Mouse (Mus musculus) forebrain, embryonic 15.5 days (tissue): ENCODE measurements around the gene Peak1. TPM values are rescaled to one million over a fixed set of nuclear protein-coding genes. Genes with fewer than 3 reads are reported as not detected.

Experiments
- ATAC-seq: fragments of 200-750 bp; cut with Nextera tagmentation; replicated peaks from 2 replicates; pipeline ENCODE4 v1.8.0; 2017; ENCODE audit warnings: mild to moderate bottlenecking, moderate TSS enrichment, moderate library complexity
- H3K27ac ChIP-seq: fragments of 300-500 bp; sonication (generic); replicated peaks from 2 replicates; pipeline ENCODE4 v1.5.1; 2015; ENCODE audit warnings: mild to moderate bottlenecking, inconsistent platforms
- H3K27me3 ChIP-seq: fragments of 300-500 bp; sonication (generic); 2 replicates; pipeline ENCODE4 v1.6.1; 2015; ENCODE audit warnings: inconsistent platforms
- H3K36me3 ChIP-seq: fragments of 300-500 bp; sonication (generic); 2 replicates; pipeline ENCODE4 v1.6.1; 2015; ENCODE audit warnings: mild to moderate bottlenecking, inconsistent platforms
- H3K4me1 ChIP-seq: fragments of 300-500 bp; sonication (generic); 2 replicates; pipeline ENCODE4 v1.6.1; 2015; ENCODE audit warnings: inconsistent platforms
- H3K4me2 ChIP-seq: fragments of 300-500 bp; sonication (generic); replicated peaks from 2 replicates; pipeline ENCODE4 v1.6.1; 2015; ENCODE audit warnings: mild to moderate bottlenecking, inconsistent platforms
- H3K4me3 ChIP-seq: fragments of 300-500 bp; sonication (generic); 2 replicates; pipeline ENCODE4 v1.5.1; 2015; ENCODE audit warnings: mild to moderate bottlenecking, inconsistent platforms
- H3K9ac ChIP-seq: fragments of 300-500 bp; sonication (generic); replicated peaks from 2 replicates; pipeline ENCODE4 v1.6.1; 2015; ENCODE audit warnings: mild to moderate bottlenecking, inconsistent platforms
- H3K9me3 ChIP-seq: fragments of 300-500 bp; sonication (generic); 2 replicates; pipeline ENCODE4 v1.6.1; 2016; ENCODE audit warnings: inconsistent platforms
- WGBS: fragments of 180-500 bp; shearing (Covaris S2); methylation state at CpG from one replicate; pipeline ENCODE4 v1.1.7; 2015; ENCODE audit warnings: mixed read lengths; 5-methylcytosine and 5-hydroxymethylcytosine counted together
- polyA plus RNA-seq: library from polyadenylated mRNA; unstranded; fragments of >200 nt; fragmentation: Nextera tagmentation; extraction: Ambion mirVana; gene quantifications from 2 replicates; pipeline ENCODE4 v1.2.1, GENCODE M21; 2015

Peak1 gene
- polyA plus RNA-seq, 1 experiment from 2014 or later = 4.6 TPM

DNA sequence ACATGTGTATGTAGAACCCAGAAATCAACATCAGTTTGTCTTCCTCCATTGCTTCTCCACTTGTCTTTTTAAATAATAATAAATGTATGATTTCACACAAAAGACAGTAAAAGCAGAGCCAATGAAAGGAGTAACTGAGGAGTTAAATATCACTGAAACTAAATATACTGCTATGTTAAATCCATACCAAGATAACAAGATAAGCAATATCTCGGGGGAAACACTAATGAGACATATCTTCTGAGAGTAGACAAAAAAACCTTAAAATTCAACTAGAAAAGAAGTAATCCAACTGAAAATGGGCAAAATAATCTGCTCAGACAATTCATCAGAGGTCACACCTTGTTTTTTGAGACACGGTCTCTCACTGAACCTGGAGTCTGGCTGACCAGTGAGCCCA, 7.9 kb downstream of the Peak1 start:
- Histone ChIP-seq H3K9ac (no peak overlapping the region), H3K4me2 (no peak overlapping the region), H3K4me1 (no peaks in the 10 kb centered on the region), H3K27me3 (no peaks in the 10 kb centered on the region), H3K36me3 (no peaks in the 10 kb centered on the region), H3K9me3 (no peaks in the 10 kb centered on the region), H3K4me3 (no peak overlapping the region), H3K27ac (no peak overlapping the region)
- no peak for ATAC-seq
- 93% methylated on average over 2 of the region's 2 CpGs for WGBS

DNA sequence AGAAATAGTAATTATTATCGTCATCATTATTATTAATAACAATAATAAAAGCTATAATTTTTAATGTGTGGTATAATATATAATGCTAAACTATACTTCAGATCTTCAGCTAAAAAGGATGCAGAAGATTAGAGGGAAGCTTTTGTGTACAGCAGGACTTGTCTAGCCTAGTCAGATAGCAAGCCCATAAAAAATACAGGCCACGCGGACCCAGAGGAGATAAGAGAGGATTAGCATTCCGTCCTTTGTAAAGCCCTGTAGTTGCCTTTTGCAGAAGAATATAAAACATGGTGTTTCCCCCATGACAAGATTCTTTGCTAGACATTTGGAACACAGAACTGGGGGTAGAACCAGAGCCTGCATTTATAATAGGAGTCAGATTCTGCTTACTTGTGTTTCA, 13.2 kb downstream of the Peak1 start:
- WGBS = 69% methylated on average over 4 of the region's 4 CpGs

DNA sequence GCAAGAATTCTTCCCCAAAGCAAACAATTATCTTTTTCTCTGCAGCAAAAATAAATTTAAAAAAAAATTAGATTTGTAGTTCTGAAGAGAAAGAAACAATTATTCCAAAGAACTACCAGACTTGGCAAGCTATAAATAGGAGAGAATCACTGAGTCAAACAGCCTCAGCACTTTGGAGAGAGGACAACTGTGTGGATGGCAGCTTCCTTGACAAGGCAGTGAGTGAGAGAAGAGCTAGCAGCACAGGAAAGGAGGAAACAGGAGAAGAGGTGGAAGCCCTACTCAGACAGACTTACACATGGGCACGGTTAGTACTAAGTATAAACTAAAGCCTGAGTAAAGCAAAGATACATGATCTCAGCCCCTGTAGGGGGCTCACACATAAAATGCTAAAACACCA, 21.6 kb downstream of the Peak1 start:
- Histone ChIP-seq H3K4me2 (no peak overlapping the region), H3K4me3 (no peak overlapping the region), H3K27ac (no peak overlapping the region), H3K9me3 (no peaks in the 10 kb centered on the region), H3K9ac (no peak overlapping the region), H3K27me3 (no peaks in the 10 kb centered on the region), H3K36me3 (no peaks in the 10 kb centered on the region), H3K4me1 (no peaks in the 10 kb centered on the region)
- ATAC-seq = no peak
- WGBS = 93% methylated on average over 1 of the region's 1 CpGs

More for the DNA sequence above, 13.2 kb downstream of the Peak1 start:
- Histone ChIP-seq H3K9ac (no peak overlapping the region), H3K4me3 (no peak overlapping the region), H3K27ac (no peak overlapping the region), H3K4me1 (no peaks in the 10 kb centered on the region), H3K4me2 (no peak overlapping the region), H3K27me3 (no peaks in the 10 kb centered on the region), H3K36me3 (no peaks in the 10 kb centered on the region), H3K9me3 (no peaks in the 10 kb centered on the region)
- no peak for ATAC-seq

DNA sequence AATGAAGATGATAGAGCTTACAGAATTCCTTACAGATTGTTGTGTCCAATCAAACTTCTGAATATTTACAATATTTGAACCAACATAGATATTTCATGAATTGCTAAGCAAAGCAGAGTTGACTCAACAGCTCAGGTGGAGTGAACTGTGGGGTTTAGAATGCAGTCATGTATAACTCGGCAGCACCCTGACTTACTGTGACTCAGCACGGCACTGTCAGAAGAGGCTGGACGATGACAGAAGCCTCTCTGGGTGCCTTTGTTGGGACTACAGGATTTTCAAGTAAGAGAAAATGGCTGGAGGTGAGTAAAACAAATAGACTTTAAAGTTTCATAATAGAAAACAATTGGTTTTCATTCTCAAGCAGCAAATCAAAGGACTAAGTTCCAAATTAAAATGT, 25.0 kb downstream of the Peak1 start:
- Histone ChIP-seq H3K36me3 (no peaks in the 10 kb centered on the region), H3K27ac (no peak overlapping the region), H3K4me3 (no peak overlapping the region), H3K9ac (no peak overlapping the region), H3K27me3 (no peaks in the 10 kb centered on the region), H3K4me1 (no peaks in the 10 kb centered on the region), H3K4me2 (no peak overlapping the region), H3K9me3 (no peaks in the 10 kb centered on the region)
- ATAC-seq = no peak
- 82% methylated on average over 3 of the region's 3 CpGs for WGBS

DNA sequence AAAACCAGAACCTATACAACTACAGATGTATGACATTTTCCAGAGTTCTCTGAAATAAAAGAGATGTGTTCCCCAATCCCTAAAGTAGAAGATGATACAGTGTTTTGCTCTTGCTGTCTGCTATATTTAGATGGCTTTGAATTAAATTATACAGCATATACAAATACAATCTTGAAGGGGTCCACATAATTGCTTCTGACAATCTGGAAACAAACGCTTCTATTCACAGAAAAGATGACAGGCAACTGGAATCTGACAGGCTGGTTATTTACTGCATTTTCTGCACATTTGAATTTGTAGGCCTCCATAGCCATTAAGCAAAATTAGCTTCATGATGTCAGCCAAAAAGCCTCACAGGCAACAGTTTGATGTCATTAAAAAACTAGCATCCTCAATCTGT, 35.1 kb downstream of the Peak1 start:
- 0 out of 2 replicates have a peak overlapping the region, but pooled peaks have one; percentile 11 for H3K27ac ChIP-seq
- H3K4me3 ChIP-seq = no peak overlapping the region
- H3K9ac ChIP-seq = no peak overlapping the region
- H3K9me3 ChIP-seq = no peaks in the 10 kb centered on the region
- ATAC-seq = peak; percentile 23; the same call in 1 of the 2 replicates
- no peaks in the 10 kb centered on the region for H3K36me3 ChIP-seq
- peaks cover 10% of the 10 kb centered on the region for H3K4me1 ChIP-seq
- no peak overlapping the region for H3K4me2 ChIP-seq
- 26% methylated on average over 1 of the region's 1 CpGs for WGBS
- no peaks in the 10 kb centered on the region for H3K27me3 ChIP-seq

DNA sequence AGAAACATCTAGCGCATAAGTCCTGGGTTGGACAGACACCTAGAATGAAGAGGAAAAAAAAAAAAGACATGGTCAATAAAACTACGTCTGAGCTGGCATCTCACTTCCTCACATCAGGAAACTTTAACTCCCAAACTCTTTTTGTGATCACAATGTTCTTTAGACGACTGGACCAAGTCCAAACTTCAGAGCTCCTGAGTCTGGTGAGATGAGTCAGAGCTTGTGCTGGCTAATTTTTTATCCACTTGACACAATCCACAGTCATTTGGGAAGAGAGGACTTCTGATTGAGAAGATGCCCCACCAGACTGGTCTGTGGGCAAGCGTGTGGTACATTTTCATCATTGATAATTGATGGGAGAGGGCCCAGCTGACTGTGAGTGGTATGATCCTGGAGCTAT, 43.5 kb downstream of the Peak1 start:
- 77% methylated on average over 4 of the region's 4 CpGs for WGBS
- no peak overlapping the region for H3K27ac ChIP-seq
- no peak for ATAC-seq
- no peaks in the 10 kb centered on the region for H3K27me3 ChIP-seq
- H3K36me3 ChIP-seq = no peaks in the 10 kb centered on the region
- H3K9me3 ChIP-seq = no peaks in the 10 kb centered on the region
- no peak overlapping the region for H3K4me3 ChIP-seq
- no peak overlapping the region for H3K4me2 ChIP-seq
- no peak overlapping the region for H3K9ac ChIP-seq
- H3K4me1 ChIP-seq = no peaks in the 10 kb centered on the region

DNA sequence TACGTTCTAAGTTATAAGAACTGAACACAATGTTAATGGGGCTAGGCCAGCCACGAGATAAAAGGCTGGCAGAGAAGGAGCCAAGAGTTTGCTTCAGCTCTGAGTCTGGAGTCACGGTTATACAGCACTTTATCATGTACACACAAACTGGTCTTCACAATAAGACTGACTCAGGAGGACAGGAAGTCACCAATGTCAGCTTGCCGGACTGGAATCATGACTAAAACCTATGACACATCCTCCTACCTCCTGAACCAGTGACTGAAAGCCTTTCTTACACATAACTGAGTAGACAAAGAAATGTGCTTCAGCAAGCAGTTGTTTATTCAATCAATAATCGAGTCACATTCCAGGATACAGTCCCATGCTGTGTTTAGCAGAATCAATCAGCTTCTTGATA, 47.2 kb downstream of the Peak1 start:
- H3K9ac ChIP-seq = no peak overlapping the region
- no peaks in the 10 kb centered on the region for H3K4me1 ChIP-seq
- no peak overlapping the region for H3K27ac ChIP-seq
- H3K4me2 ChIP-seq = no peak overlapping the region
- H3K27me3 ChIP-seq = no peaks in the 10 kb centered on the region
- no peak overlapping the region for H3K4me3 ChIP-seq
- ATAC-seq = no peak
- 53% methylated on average over 5 of the region's 5 CpGs for WGBS
- no peaks in the 10 kb centered on the region for H3K9me3 ChIP-seq
- H3K36me3 ChIP-seq = no peaks in the 10 kb centered on the region

DNA sequence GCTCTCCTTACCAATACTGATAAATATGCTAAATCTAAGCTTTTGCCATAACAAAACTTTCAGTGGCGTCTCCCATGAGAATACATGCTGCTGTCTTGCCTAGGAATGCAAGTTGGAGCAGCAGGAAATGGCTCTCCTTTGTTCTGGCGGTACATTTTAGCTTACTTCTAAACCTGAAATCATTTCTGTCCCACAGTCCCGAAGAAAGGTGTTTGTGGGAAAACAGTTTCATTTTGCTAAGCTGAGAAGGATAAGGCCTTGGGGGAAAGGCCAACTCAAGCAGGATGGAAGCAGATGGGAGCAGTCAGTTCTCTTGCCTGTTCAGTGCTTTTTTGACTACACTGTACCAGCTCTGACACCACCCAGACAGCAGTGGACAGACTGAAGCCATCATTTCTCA, 49.1 kb downstream of the Peak1 start:
- Histone ChIP-seq H3K4me3 (no peak overlapping the region), H3K9me3 (no peaks in the 10 kb centered on the region), H3K4me2 (no peak overlapping the region), H3K27ac (no peak overlapping the region), H3K9ac (no peak overlapping the region), H3K27me3 (no peaks in the 10 kb centered on the region), H3K4me1 (no peaks in the 10 kb centered on the region), H3K36me3 (no peaks in the 10 kb centered on the region)
- ATAC-seq = no peak
- 62% methylated on average over 3 of the region's 3 CpGs for WGBS

DNA sequence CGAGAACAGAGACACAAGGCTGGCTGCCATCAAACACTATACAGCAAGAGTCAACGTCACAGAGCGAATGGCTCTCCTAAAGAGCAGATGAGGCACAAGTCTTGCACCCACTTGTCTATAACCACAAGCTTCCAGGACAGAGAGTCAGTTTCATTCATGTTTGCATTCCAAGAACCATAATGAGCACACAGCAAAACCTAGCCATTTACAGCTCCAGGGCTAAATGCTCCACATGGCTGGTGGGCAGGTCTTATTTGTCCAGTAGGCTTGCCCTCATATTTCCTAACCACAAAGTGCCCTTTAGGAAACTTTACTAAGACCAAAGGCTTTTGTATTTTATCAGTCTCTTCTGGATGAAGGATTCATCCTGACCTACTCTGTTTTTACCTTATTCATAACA, 54.6 kb downstream of the Peak1 start:
- H3K9me3 ChIP-seq = no peaks in the 10 kb centered on the region
- H3K4me2 ChIP-seq = no peak overlapping the region
- H3K27me3 ChIP-seq = no peaks in the 10 kb centered on the region
- no peaks in the 10 kb centered on the region for H3K36me3 ChIP-seq
- no peak overlapping the region for H3K4me3 ChIP-seq
- 96% methylated on average over 3 of the region's 3 CpGs for WGBS
- no peak for ATAC-seq
- H3K4me1 ChIP-seq = no peaks in the 10 kb centered on the region
- H3K27ac ChIP-seq = no peak overlapping the region
- no peak overlapping the region for H3K9ac ChIP-seq

DNA sequence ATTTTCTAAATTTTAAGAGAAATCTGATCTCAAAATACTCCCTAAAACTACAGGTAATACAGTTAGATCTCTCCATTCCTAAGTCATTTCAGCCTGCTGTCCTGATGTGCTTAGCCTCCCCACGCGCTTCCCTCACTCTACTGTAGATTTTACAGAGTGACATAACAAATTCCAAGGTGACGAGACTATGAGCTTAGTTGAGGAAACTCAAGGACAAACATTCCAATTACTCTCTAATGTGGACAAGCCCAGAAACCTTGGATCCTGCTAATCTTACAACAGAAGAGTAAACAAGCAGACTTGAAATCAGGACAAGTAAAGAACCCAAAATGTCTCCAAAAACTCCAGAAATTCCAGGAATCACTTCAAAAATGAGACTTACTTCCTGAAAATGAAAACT, 58.6 kb downstream of the Peak1 start:
- no peaks in the 10 kb centered on the region for H3K36me3 ChIP-seq

DNA sequence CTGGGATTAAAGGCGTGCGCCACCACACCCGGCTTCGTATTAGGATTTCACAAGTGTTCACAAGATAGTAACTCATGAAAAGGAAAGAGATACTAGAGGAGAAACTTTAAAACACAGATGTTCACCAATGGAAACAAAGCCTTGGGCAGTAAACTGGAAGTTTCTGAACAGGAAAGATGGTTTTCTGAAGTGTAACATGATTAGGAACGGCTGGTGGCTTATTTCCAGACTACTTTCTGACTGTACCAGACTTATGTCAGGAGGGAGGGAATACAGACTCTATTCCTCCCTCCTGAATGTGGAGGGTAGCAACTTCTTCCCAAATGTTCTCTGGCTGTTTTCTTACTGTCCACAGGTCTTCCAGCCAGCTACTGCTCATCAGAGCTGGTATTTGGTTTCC, 62.7 kb downstream of the Peak1 start:
- Histone ChIP-seq H3K4me1 (no peaks in the 10 kb centered on the region; the same call in 1 of the 2 replicates), H3K36me3 (no peaks in the 10 kb centered on the region), H3K27ac (no peak overlapping the region), H3K9me3 (no peaks in the 10 kb centered on the region), H3K4me2 (no peak overlapping the region), H3K27me3 (no peaks in the 10 kb centered on the region), H3K4me3 (no peak overlapping the region), H3K9ac (no peak overlapping the region)
- WGBS = 98% methylated on average over 5 of the region's 5 CpGs
- no peak for ATAC-seq

More for the DNA sequence above, 58.6 kb downstream of the Peak1 start:
- no peak overlapping the region for H3K4me2 ChIP-seq
- H3K9me3 ChIP-seq = no peaks in the 10 kb centered on the region
- no peak for ATAC-seq
- H3K4me3 ChIP-seq = no peak overlapping the region
- no peaks in the 10 kb centered on the region; the same call in 1 of the 2 replicates for H3K4me1 ChIP-seq
- H3K27ac ChIP-seq = no peak overlapping the region
- no peak overlapping the region for H3K9ac ChIP-seq
- no peaks in the 10 kb centered on the region for H3K27me3 ChIP-seq
- WGBS = 84% methylated on average over 3 of the region's 3 CpGs

DNA sequence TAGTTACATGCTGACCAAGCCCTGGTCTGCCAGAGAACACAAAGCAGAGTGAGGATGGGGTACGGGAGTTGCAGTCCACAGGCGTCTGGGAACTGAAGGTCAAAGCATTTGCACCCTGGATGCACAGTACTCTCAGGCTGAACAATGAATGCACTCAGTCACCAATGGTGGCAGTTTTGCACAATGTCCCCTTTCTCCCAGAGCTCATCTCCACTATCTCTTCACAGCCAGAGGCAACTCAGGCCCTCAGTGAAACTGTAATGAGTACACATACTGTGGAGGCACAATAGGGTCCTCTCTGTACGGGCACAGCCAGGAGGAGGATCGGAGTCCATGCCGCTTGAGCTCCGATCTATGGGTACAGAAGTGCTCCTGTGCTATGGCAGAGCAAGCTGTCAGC, 71.5 kb downstream of the Peak1 start:
- Histone ChIP-seq H3K4me1 (no peaks in the 10 kb centered on the region), H3K4me2 (no peak overlapping the region), H3K9ac (no peak overlapping the region), H3K9me3 (no peaks in the 10 kb centered on the region), H3K27me3 (no peaks in the 10 kb centered on the region), H3K27ac (no peak overlapping the region), H3K36me3 (no peaks in the 10 kb centered on the region), H3K4me3 (no peak overlapping the region)
- no peak for ATAC-seq
- WGBS = 71% methylated on average over 6 of the region's 6 CpGs

DNA sequence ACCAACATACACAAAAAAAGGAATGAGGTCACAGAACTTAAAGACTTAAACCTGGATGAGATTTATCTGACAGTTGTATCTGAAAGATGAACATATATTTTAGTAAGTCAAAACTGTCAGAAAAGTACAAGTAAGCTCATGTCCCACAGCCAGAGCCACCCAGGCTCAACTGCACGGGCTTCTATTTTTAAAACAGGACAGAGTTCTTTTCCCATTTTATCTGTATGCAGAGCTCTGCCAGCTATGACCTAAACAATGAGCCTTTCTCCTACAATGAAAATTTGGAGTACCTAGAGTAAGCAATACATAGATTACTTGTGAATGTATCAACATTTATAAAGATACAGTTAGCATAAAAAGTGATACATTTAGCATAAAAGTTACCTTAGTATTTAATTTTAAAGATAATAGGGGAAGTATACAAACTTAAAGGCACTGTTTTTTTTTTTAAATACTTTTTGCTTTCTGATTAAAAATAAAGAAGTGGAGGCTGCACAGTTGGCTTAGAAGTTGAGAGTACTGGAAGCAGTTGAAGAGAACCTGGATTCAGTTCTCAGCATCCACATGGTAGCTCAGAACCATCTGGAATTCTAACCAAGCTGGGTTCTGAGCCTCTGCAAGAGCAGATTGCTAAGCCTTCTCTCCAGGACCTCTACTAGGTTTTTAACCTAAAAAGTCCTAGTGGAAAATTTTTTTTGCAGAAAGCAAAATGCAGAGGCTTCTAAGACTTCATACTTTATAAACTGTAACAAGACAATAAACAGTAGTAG, 78.3 kb downstream of the Peak1 start:
- H3K4me3 ChIP-seq = no peak overlapping the region
- no peak overlapping the region for H3K9ac ChIP-seq
- 69% methylated on average over 1 of the region's 1 CpGs for WGBS
- no peaks in the 10 kb centered on the region for H3K27me3 ChIP-seq
- H3K27ac ChIP-seq = no peak overlapping the region
- ATAC-seq = no peak
- H3K9me3 ChIP-seq = no peaks in the 10 kb centered on the region
- H3K36me3 ChIP-seq = no peaks in the 10 kb centered on the region
- H3K4me1 ChIP-seq = no peaks in the 10 kb centered on the region
- no peak overlapping the region for H3K4me2 ChIP-seq
